Mouse (Mus musculus) CH12.LX (cell line): ENCODE measurements around the gene Cd300ld4. TPM values are rescaled to one million over a fixed set of nuclear protein-coding genes. Genes with fewer than 3 reads are reported as not detected.

Source experiments
- polyA plus RNA-seq: library from polyadenylated mRNA; unstranded; fragments of >175 nt; gene quantifications from 2 replicates; pipeline ENCODE4 v1.2.1, GENCODE M21; 2012; ENCODE audit warnings: low read depth; ENCODE audit not compliant: insufficient read length
- total RNA-seq, 2 experiments: library from RNA; depleted of rRNA; stranded (reverse); fragments of 300-350 nt in 1 of 2; fragments of >200 nt in 1 of 2; gene quantifications; 2 replicates each; pipeline ENCODE4 v1.2.3; 2012 to 2014

Cd300ld4 gene
- total and polyA plus RNA-seq, 3 experiments: not detected

Other genes with a start within 250 kb of the Cd300ld4 start
- not detected in 2 replicates for gene Btbd17, start 231.1 kb downstream of the Cd300ld4 start, total RNA-seq (2012; rRNA removed)
- gene Btbd17, start 231.1 kb downstream of the Cd300ld4 start, total RNA-seq (2014; rRNA removed): not detected in 2 replicates
- not detected in 2 replicates for gene Btbd17, start 231.1 kb downstream of the Cd300ld4 start, polyA plus RNA-seq
- gene Gpr142, start 228.1 kb downstream of the Cd300ld4 start, total RNA-seq (2012; rRNA removed): not detected in 2 replicates
- not detected in 2 replicates for gene Gpr142, start 228.1 kb downstream of the Cd300ld4 start, total RNA-seq (2014; rRNA removed)
- gene Gpr142, start 228.1 kb downstream of the Cd300ld4 start, polyA plus RNA-seq: not detected in 2 replicates
- not detected in 2 replicates for gene Gprc5c, start 175.9 kb downstream of the Cd300ld4 start, total RNA-seq (2012; rRNA removed)
- gene Gprc5c, start 175.9 kb downstream of the Cd300ld4 start, total RNA-seq (2014; rRNA removed): not detected in 2 replicates
- gene Gprc5c, start 175.9 kb downstream of the Cd300ld4 start, polyA plus RNA-seq: not detected in 2 replicates
- gene Cd300a, start 137.0 kb downstream of the Cd300ld4 start, total RNA-seq (2012; rRNA removed): 0.13 and 0.17 TPM in 2 replicates
- 0.18 and 0.32 TPM in 2 replicates for gene Cd300a, start 137.0 kb downstream of the Cd300ld4 start, total RNA-seq (2014; rRNA removed)
- 1.0 TPM in 2 replicates for gene Cd300a, start 137.0 kb downstream of the Cd300ld4 start, polyA plus RNA-seq
- not detected in 2 replicates for gene Cd300lb, start 92.6 kb downstream of the Cd300ld4 start, total RNA-seq (2012; rRNA removed)
- gene Cd300lb, start 92.6 kb downstream of the Cd300ld4 start, total RNA-seq (2014; rRNA removed): not detected in 2 replicates
- gene Cd300lb, start 92.6 kb downstream of the Cd300ld4 start, polyA plus RNA-seq: not detected in 2 replicates
- not detected in 2 replicates for gene Cd300c, start 57.9 kb downstream of the Cd300ld4 start, total RNA-seq (2012; rRNA removed)
- gene Cd300c, start 57.9 kb downstream of the Cd300ld4 start, total RNA-seq (2014; rRNA removed): not detected in 2 replicates
- gene Cd300c, start 57.9 kb downstream of the Cd300ld4 start, polyA plus RNA-seq: 0.40 TPM in 1 of 2 replicates, not detected in the other
- gene Cd300ld, start 37.1 kb downstream of the Cd300ld4 start, total RNA-seq (2012; rRNA removed): 0.17 and 0.25 TPM in 2 replicates
- gene Cd300ld, start 37.1 kb downstream of the Cd300ld4 start, total RNA-seq (2014; rRNA removed): 0.16 and 0.26 TPM in 2 replicates
- 0.25 and 0.50 TPM in 2 replicates for gene Cd300ld, start 37.1 kb downstream of the Cd300ld4 start, polyA plus RNA-seq
- gene Cd300c2, start 25.1 kb downstream of the Cd300ld4 start, total RNA-seq (2012; rRNA removed): not detected in 2 replicates
- gene Cd300c2, start 25.1 kb downstream of the Cd300ld4 start, total RNA-seq (2014; rRNA removed): not detected in 2 replicates
- not detected in 2 replicates for gene Cd300c2, start 25.1 kb downstream of the Cd300ld4 start, polyA plus RNA-seq
- gene Cd300ld2, start 10.8 kb downstream of the Cd300ld4 start, total RNA-seq (2012; rRNA removed): not detected in 2 replicates
- not detected in 2 replicates for gene Cd300ld2, start 10.8 kb downstream of the Cd300ld4 start, total RNA-seq (2014; rRNA removed)
- not detected in 2 replicates for gene Cd300ld2, start 10.8 kb downstream of the Cd300ld4 start, polyA plus RNA-seq
- not detected in 2 replicates for gene Cd300ld5, start 10.8 kb upstream of the Cd300ld4 start, total RNA-seq (2012; rRNA removed)
- gene Cd300ld5, start 10.8 kb upstream of the Cd300ld4 start, total RNA-seq (2014; rRNA removed): not detected in 2 replicates
- not detected in 2 replicates for gene Cd300ld5, start 10.8 kb upstream of the Cd300ld4 start, polyA plus RNA-seq
- gene Cd300ld3, start 21.4 kb upstream of the Cd300ld4 start, total RNA-seq (2012; rRNA removed): 0.17 and 0.42 TPM in 2 replicates
- not detected in 2 replicates for gene Cd300ld3, start 21.4 kb upstream of the Cd300ld4 start, total RNA-seq (2014; rRNA removed)
- 0.37 TPM in 1 of 2 replicates, not detected in the other for gene Cd300ld3, start 21.4 kb upstream of the Cd300ld4 start, polyA plus RNA-seq
- not detected in 2 replicates for gene Cd300e, start 35.2 kb upstream of the Cd300ld4 start, total RNA-seq (2012; rRNA removed)
- gene Cd300e, start 35.2 kb upstream of the Cd300ld4 start, total RNA-seq (2014; rRNA removed): not detected in 2 replicates
- gene Cd300e, start 35.2 kb upstream of the Cd300ld4 start, polyA plus RNA-seq: not detected in 2 replicates
- 3.6 and 4.5 TPM in 2 replicates for gene Rab37, start 64.4 kb upstream of the Cd300ld4 start, total RNA-seq (2012; rRNA removed)
- gene Rab37, start 64.4 kb upstream of the Cd300ld4 start, total RNA-seq (2014; rRNA removed): 2.0 and 2.2 TPM in 2 replicates
- gene Rab37, start 64.4 kb upstream of the Cd300ld4 start, polyA plus RNA-seq: 2.2 and 2.3 TPM in 2 replicates
- 35.3 and 36.1 TPM in 2 replicates for gene Cd300lf, start 107.0 kb upstream of the Cd300ld4 start, total RNA-seq (2012; rRNA removed)
- 13.5 and 15.5 TPM in 2 replicates for gene Cd300lf, start 107.0 kb upstream of the Cd300ld4 start, total RNA-seq (2014; rRNA removed)
- 36.9 and 38.9 TPM in 2 replicates for gene Cd300lf, start 107.0 kb upstream of the Cd300ld4 start, polyA plus RNA-seq
- gene Slc9a3r1, start 136.3 kb upstream of the Cd300ld4 start, total RNA-seq (2012; rRNA removed): 69.0 and 70.1 TPM in 2 replicates
- gene Slc9a3r1, start 136.3 kb upstream of the Cd300ld4 start, total RNA-seq (2014; rRNA removed): 43.5 and 51.9 TPM in 2 replicates
- gene Slc9a3r1, start 136.3 kb upstream of the Cd300ld4 start, polyA plus RNA-seq: 63.7 and 64.6 TPM in 2 replicates
- 15.7 and 16.1 TPM in 2 replicates for gene Tmem104, start 160.5 kb upstream of the Cd300ld4 start, total RNA-seq (2012; rRNA removed)
- 1.6 and 3.5 TPM in 2 replicates for gene Tmem104, start 160.5 kb upstream of the Cd300ld4 start, total RNA-seq (2014; rRNA removed)
- gene Tmem104, start 160.5 kb upstream of the Cd300ld4 start, polyA plus RNA-seq: 10.3 and 10.8 TPM in 2 replicates
- 51.7 and 74.0 TPM in 2 replicates for gene Nat9, start 160.8 kb upstream of the Cd300ld4 start, total RNA-seq (2012; rRNA removed)
- gene Nat9, start 160.8 kb upstream of the Cd300ld4 start, total RNA-seq (2014; rRNA removed): 20.7 and 30.6 TPM in 2 replicates
- gene Nat9, start 160.8 kb upstream of the Cd300ld4 start, polyA plus RNA-seq: 24.1 and 34.0 TPM in 2 replicates
- 0.04 TPM in 1 of 2 replicates, not detected in the other for gene Grin2c, start 240.2 kb upstream of the Cd300ld4 start, total RNA-seq (2012; rRNA removed)
- gene Grin2c, start 240.2 kb upstream of the Cd300ld4 start, total RNA-seq (2014; rRNA removed): not detected in 2 replicates
- gene Grin2c, start 240.2 kb upstream of the Cd300ld4 start, polyA plus RNA-seq: not detected in 2 replicates